22 mouse cellular contexts compared by ENCODE assay signal in genomic region chr8:118641799-118642198, GRCm38 (mm10).
DNase-seq lines count a peak whose midpoint lies in the region; ATAC-seq and TF ChIP-seq lines count a peak whose summit lies in the region.
"Had no signal": no experiment of that assay in that cellular context is flagged by ENCODE, and none has a peak within 500 bp of the region (broad histone marks: within the 10 kb centered on the region; RNA-seq: fewer than 3 reads in every experiment).

No protein-coding gene starts in this region.

- H3K27me3 ChIP-seq in megakaryocyte, embryonic 14.5 days (replicated peaks), result no peaks in the 10 kb centered on the region
- H3K27me3 ChIP-seq in myocyte (ENCODE audit: control insufficient read depth, insufficient read depth, insufficient read length), result no peaks in the 10 kb centered on the region
- H3K27me3 ChIP-seq: embryonic facial prominence, embryonic 12.5 days; embryonic facial prominence, embryonic 15.5 days; forebrain, embryonic 12.5 days had no signal

- peak overlapping the region; percentile 21 for H3K4me3 ChIP-seq in megakaryocyte, embryonic 14.5 days (replicated peaks)
- no peak overlapping the region for H3K4me3 ChIP-seq in myocyte
- H3K4me3 ChIP-seq: embryonic facial prominence, embryonic 12.5 days; embryonic facial prominence, embryonic 15.5 days; erythroblast, embryonic 14.5 days; forebrain, embryonic 10.5 days; forebrain, embryonic 12.5 days had no signal

- H3ac ChIP-seq in myocyte (ENCODE audit: control insufficient read depth, insufficient read length), result no peak overlapping the region

- peak; percentile 80 for DNase-seq in heart, adult 11 months
- DNase-seq in heart, postnatal 36 days, result no peak
- DNase-seq: adrenal gland, adult 8-10 months; adrenal gland, postnatal 14 days; adrenal gland, postnatal 36 days; cerebellum, adult 11 months; cerebellum, adult 18-20 months; cerebellum, adult 8-10 months; cerebellum, adult 9-11 months; cerebellum, postnatal 36 days; embryo, embryonic 11 days had no signal

- ATAC-seq in megakaryocyte, adult 5-6 weeks (ENCODE audit: poor library complexity, severe bottlenecking), result no peak
- no peak for ATAC-seq in cerebellum, adult (ENCODE audit: insufficient number of reproducible peaks, low FRiP score, low TSS enrichment)
- ATAC-seq: forebrain, embryonic 14.5 days; forebrain, embryonic 16.5 days had no signal

- H3K79me2 ChIP-seq in myocyte (ENCODE audit: control insufficient read depth, insufficient read depth), result no peaks in the 10 kb centered on the region

- no peaks in the 10 kb centered on the region for H3K36me3 ChIP-seq in megakaryocyte, embryonic 14.5 days (replicated peaks; ENCODE audit: low read length)
- no peaks in the 10 kb centered on the region for H3K36me3 ChIP-seq in myocyte (ENCODE audit: control insufficient read depth, insufficient read depth)
- H3K36me3 ChIP-seq: embryonic facial prominence, embryonic 12.5 days; embryonic facial prominence, embryonic 15.5 days; forebrain, embryonic 10.5 days; forebrain, embryonic 12.5 days had no signal

- no peak overlapping the region for H3K4me2 ChIP-seq in myocyte (ENCODE audit: low read depth)
- H3K4me2 ChIP-seq: embryonic facial prominence, embryonic 12.5 days; embryonic facial prominence, embryonic 15.5 days; forebrain, embryonic 12.5 days had no signal

- H3K9me3 ChIP-seq in megakaryocyte, embryonic 14.5 days, result peaks cover 75% of the 10 kb centered on the region
- H3K9me3 ChIP-seq: embryonic facial prominence, embryonic 12.5 days; embryonic facial prominence, embryonic 15.5 days; forebrain, embryonic 12.5 days had no signal

- H3K4me1 ChIP-seq in megakaryocyte, embryonic 14.5 days, result no peaks in the 10 kb centered on the region
- H3K4me1 ChIP-seq: embryonic facial prominence, embryonic 12.5 days; embryonic facial prominence, embryonic 15.5 days; forebrain, embryonic 10.5 days; forebrain, embryonic 12.5 days had no signal

- intact Hi-C loops in heart, postnatal 36 days (cut with DNase I), result no loop called here

- TF ChIP-seq POLR2A in myocyte (IDR thresholded peaks at IDR 0.05; ENCODE audit: insufficient read length, low read depth), result no peak

TF ChIP-seq in myocyte, 11 proteins besides CTCF, POLR2A, EP300 and RAD21:
- TF ChIP-seq CEBPB (IDR thresholded peaks at IDR 0.05; ENCODE audit: insufficient read depth, poor library complexity, severe bottlenecking) (no peak), TCF12 (IDR thresholded peaks at IDR 0.05; ENCODE audit: insufficient read depth, poor library complexity, severe bottlenecking) (no peak), REST (IDR thresholded peaks at IDR 0.05; ENCODE audit: insufficient read depth, insufficient read length) (peak; percentile 67), MYOG (IDR thresholded peaks at IDR 0.05; ENCODE audit: control insufficient read depth in 1 of 3, insufficient read depth in 1 of 3, insufficient read length in 2 of 3, low read depth in 2 of 3) (no peak), TCF3 (IDR thresholded peaks at IDR 0.05; ENCODE audit: insufficient read length, low read depth) (no peak), USF1 (IDR thresholded peaks at IDR 0.05; ENCODE audit: low read depth) (no peak), POLR2AphosphoS2 (IDR thresholded peaks at IDR 0.05; ENCODE audit: insufficient read length, low read depth) (no peak), SRF (IDR thresholded peaks at IDR 0.05; ENCODE audit: control insufficient read depth, insufficient read length, low read depth) (no peak)
